Mouse (Mus musculus): ENCODE measurements at regions not wholly inside any gene's neighbourhood (a gene's known extent, or its start where the extent isn't known, plus 50 kb on each side); places are given as distances from the start of the nearest gene placed in this dataset.

GRCm38 (mm10) chr4:125922317-125922878 is 102.0 kb upstream of the Csf3r start:
- no peak for TF ChIP-seq CTCF (IDR thresholded peaks at IDR 0.05; ENCODE audit: low read depth)
- no peak for TF ChIP-seq EP300 (IDR thresholded peaks at IDR 0.05; ENCODE audit: low read depth)
